Mouse (Mus musculus) embryonic stem cell, embryonic (primary cell): ENCODE data around the gene Pacsin1.

Experiments used
- CTCF ChIA-PET, 4 experiments: fragments of 300-600 bp in 2 of 4; fragments of 350-600 bp in 2 of 4; sonication (Branson Sonifier 250); formaldehyde crosslinking; loops; one replicate each; lab custom pipeline; 2022; ENCODE audit warnings: inconsistent platforms in 2 of 4; lab: Charles Lee
- POLR2A ChIA-PET, 4 experiments: fragments of 300-600 bp in 2 of 4; fragments of 350-600 bp in 2 of 4; sonication (Branson Sonifier 250); formaldehyde crosslinking; loops; one replicate each; lab custom pipeline; 2022; ENCODE audit warnings: antibody characterized with exemption in 4 of 4, inconsistent platforms in 1 of 4; lab: Charles Lee

The Pacsin1 gene

GRCm38 (mm10) chr17:27751314-27752202 lies 96.2 kb downstream of the Pacsin1 start:
- POLR2A ChIA-PET = interaction anchor here in 1 of 4 experiments (0.6 kb wide), 1 partner anchor 536 kb away, joined by 4 read pairs; no protein-coding TSS in a partner anchor
- CTCF ChIA-PET = interaction anchor here in 3 of 4 experiments (0.6 to 3.3 kb wide), 4 partner anchors 10 to 851 kb away, joined by 3 to 18 read pairs (median 7); no protein-coding TSS in a partner anchor

- CTCF ChIA-PET = interaction anchor here (0.6 to 3.0 kb wide), 9 partner anchors 9 to 322 kb away, joined by 3 to 19 read pairs (median 3); no protein-coding TSS in a partner anchor
- POLR2A ChIA-PET = interaction anchor here in 1 of 4 experiments (0.9 to 1.3 kb wide), 4 partner anchors 9 to 59 kb away, joined by 3 to 6 read pairs (median 4); no protein-coding TSS in a partner anchor
Measured at GRCm38 (mm10) chr17:27760169-27760568, 104.9 kb downstream of the Pacsin1 start.
